Mouse (Mus musculus): ENCODE measurements around the gene Gm42791. TPM values are rescaled to one million over a fixed set of nuclear protein-coding genes. Genes with fewer than 3 reads are reported as not detected.
A peak's percentile ranks its signal among the peaks of the same experiment; 100 is the strongest.

The Gm42791 gene
- polyA plus RNA-seq, 1 experiment from 2014 or later = not detected

GRCm38 (mm10) chr5:149005701-149006361 is 10.9 kb upstream of the Gm42791 start:
- peak overlapping the region; percentile 44; the same call in 1 of the 2 replicates for H3K4me2 ChIP-seq (ENCODE audit: low read depth, low read length, severe bottlenecking)
- H3K4me3 ChIP-seq (ENCODE audit: low read depth, low read length) = no peak overlapping the region
- no peaks in the 10 kb centered on the region for H3K36me3 ChIP-seq (ENCODE audit: control insufficient read depth, insufficient read depth, low read length)
- no peaks in the 10 kb centered on the region for H3K9me3 ChIP-seq (ENCODE audit: control insufficient read depth, low read length)
- ATAC-seq (replicated peaks; ENCODE audit: low FRiP score) (0 out of 2 replicates have a peak, but pooled peaks have one; percentile 9), DNase-seq (ENCODE audit: low spot score) (no peak)
- no peaks in the 10 kb centered on the region for H3K27me3 ChIP-seq (ENCODE audit: control insufficient read depth, insufficient read depth, low read length)
- 70% methylated on average over 9 of the region's 9 CpGs for WGBS
- 0 out of 2 replicates have a peak, but pooled peaks cover 3% of the 10 kb centered on the region for H3K4me1 ChIP-seq (replicated peaks; ENCODE audit: control insufficient read depth, insufficient read depth, low read length)
- peak overlapping the region; percentile 45 for H3K9ac ChIP-seq (ENCODE audit: low read length)
- H3K27ac ChIP-seq (ENCODE audit: low read depth, low read length) = no peak overlapping the region

DNA sequence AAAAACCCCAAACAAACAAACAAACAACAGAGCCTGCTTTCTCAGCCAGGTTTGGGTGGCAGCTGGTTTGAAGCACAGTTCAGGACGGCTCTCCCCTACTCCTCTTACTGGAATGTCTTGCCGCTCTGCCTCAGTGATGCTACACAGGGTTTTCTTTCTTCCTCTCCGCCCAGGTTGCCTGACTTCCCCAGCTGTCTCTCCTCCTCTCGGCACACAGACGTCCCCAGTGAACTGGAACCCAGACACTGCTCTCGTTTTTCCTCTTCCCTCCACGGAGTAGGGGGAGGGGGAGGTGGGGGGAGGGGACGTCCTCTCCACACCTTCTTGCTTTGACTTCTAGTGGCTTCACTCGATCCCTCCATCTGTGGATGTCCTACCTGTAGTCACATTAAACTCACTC is 10.1 kb upstream of the Gm42791 start:
- 52% methylated on average over 9 of the region's 9 CpGs for WGBS
- ATAC-seq (replicated peaks; ENCODE audit: low FRiP score) (no peak), DNase-seq (ENCODE audit: low spot score) (no peak)
- Histone ChIP-seq H3K27ac (ENCODE audit: low read depth, low read length) (no peak overlapping the region), H3K9ac (ENCODE audit: low read length) (no peak overlapping the region), H3K9me3 (ENCODE audit: control insufficient read depth, low read length) (no peaks in the 10 kb centered on the region), H3K4me1 (replicated peaks; ENCODE audit: control insufficient read depth, insufficient read depth, low read length) (0 out of 2 replicates have a peak, but pooled peaks cover 3% of the 10 kb centered on the region), H3K27me3 (ENCODE audit: control insufficient read depth, insufficient read depth, low read length) (no peaks in the 10 kb centered on the region), H3K4me2 (ENCODE audit: low read depth, low read length, severe bottlenecking) (no peak overlapping the region), H3K4me3 (ENCODE audit: low read depth, low read length) (no peak overlapping the region), H3K36me3 (ENCODE audit: control insufficient read depth, insufficient read depth, low read length) (no peaks in the 10 kb centered on the region)

- Histone ChIP-seq H3K4me3 (ENCODE audit: low read depth, low read length) (no peak overlapping the region), H3K36me3 (ENCODE audit: control insufficient read depth, insufficient read depth, low read length) (no peaks in the 10 kb centered on the region), H3K9ac (ENCODE audit: low read length) (no peak overlapping the region), H3K4me2 (ENCODE audit: low read depth, low read length, severe bottlenecking) (no peak overlapping the region), H3K27ac (ENCODE audit: low read depth, low read length) (no peak overlapping the region), H3K9me3 (ENCODE audit: control insufficient read depth, low read length) (no peaks in the 10 kb centered on the region), H3K4me1 (replicated peaks; ENCODE audit: control insufficient read depth, insufficient read depth, low read length) (0 out of 2 replicates have a peak, but pooled peaks cover 3% of the 10 kb centered on the region), H3K27me3 (ENCODE audit: control insufficient read depth, insufficient read depth, low read length) (no peaks in the 10 kb centered on the region)
- no peak for DNase-seq (ENCODE audit: low spot score)
- no peak for ATAC-seq (replicated peaks; ENCODE audit: low FRiP score)
- 40% methylated on average over 2 of the region's 2 CpGs for WGBS
Observed at GRCm38 (mm10) chr5:149003137-149003536, 8.2 kb upstream of the Gm42791 start.

DNA sequence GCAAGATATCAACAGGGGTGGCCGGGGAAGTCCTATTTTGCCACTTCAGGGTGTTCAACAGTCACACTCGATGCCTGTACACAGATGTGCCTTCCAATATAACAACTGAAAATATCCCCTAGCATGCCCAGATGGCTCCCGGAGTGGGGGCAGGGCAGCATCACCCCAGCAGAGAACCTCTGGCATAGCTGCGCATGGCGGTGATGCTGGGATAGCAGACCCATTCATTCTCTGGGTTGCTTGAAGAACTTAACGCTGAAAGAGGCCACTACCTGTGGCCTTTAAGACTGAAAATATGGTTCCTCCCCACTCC is 7.8 kb upstream of the Gm42791 start:
- Histone ChIP-seq H3K9ac (ENCODE audit: low read length) (no peak overlapping the region), H3K27ac (ENCODE audit: low read depth, low read length) (no peak overlapping the region), H3K4me3 (ENCODE audit: low read depth, low read length) (no peak overlapping the region), H3K4me1 (replicated peaks; ENCODE audit: control insufficient read depth, insufficient read depth, low read length) (0 out of 2 replicates have a peak, but pooled peaks cover 3% of the 10 kb centered on the region), H3K36me3 (ENCODE audit: control insufficient read depth, insufficient read depth, low read length) (no peaks in the 10 kb centered on the region), H3K4me2 (ENCODE audit: low read depth, low read length, severe bottlenecking) (no peak overlapping the region), H3K9me3 (ENCODE audit: control insufficient read depth, low read length) (no peaks in the 10 kb centered on the region), H3K27me3 (ENCODE audit: control insufficient read depth, insufficient read depth, low read length) (no peaks in the 10 kb centered on the region)
- ATAC-seq (replicated peaks; ENCODE audit: low FRiP score) (no peak), DNase-seq (ENCODE audit: low spot score) (no peak)
- 78% methylated on average over 6 of the region's 6 CpGs for WGBS

GRCm38 (mm10) chr5:149002034-149002802 is 7.3 kb upstream of the Gm42791 start:
- Histone ChIP-seq H3K4me2 (ENCODE audit: low read depth, low read length, severe bottlenecking) (no peak overlapping the region), H3K4me1 (replicated peaks; ENCODE audit: control insufficient read depth, insufficient read depth, low read length) (0 out of 2 replicates have a peak, but pooled peaks cover 3% of the 10 kb centered on the region), H3K27me3 (ENCODE audit: control insufficient read depth, insufficient read depth, low read length) (no peaks in the 10 kb centered on the region), H3K4me3 (ENCODE audit: low read depth, low read length) (no peak overlapping the region), H3K36me3 (ENCODE audit: control insufficient read depth, insufficient read depth, low read length) (no peaks in the 10 kb centered on the region), H3K27ac (ENCODE audit: low read depth, low read length) (no peak overlapping the region), H3K9ac (ENCODE audit: low read length) (no peak overlapping the region), H3K9me3 (ENCODE audit: control insufficient read depth, low read length) (no peaks in the 10 kb centered on the region)
- WGBS = 70% methylated on average over 20 of the region's 20 CpGs
- DNase-seq (ENCODE audit: low spot score) (no peak), ATAC-seq (replicated peaks; ENCODE audit: low FRiP score) (no peak)

GRCm38 (mm10) chr5:148999802-149000201 is 4.9 kb upstream of the Gm42791 start:
- Histone ChIP-seq H3K36me3 (ENCODE audit: control insufficient read depth, insufficient read depth, low read length) (no peaks in the 10 kb centered on the region), H3K4me2 (ENCODE audit: low read depth, low read length, severe bottlenecking) (no peak overlapping the region), H3K9ac (ENCODE audit: low read length) (no peak overlapping the region), H3K4me1 (replicated peaks; ENCODE audit: control insufficient read depth, insufficient read depth, low read length) (no peaks in the 10 kb centered on the region), H3K4me3 (ENCODE audit: low read depth, low read length) (no peak overlapping the region), H3K27ac (ENCODE audit: low read depth, low read length) (no peak overlapping the region), H3K9me3 (ENCODE audit: control insufficient read depth, low read length) (no peaks in the 10 kb centered on the region), H3K27me3 (ENCODE audit: control insufficient read depth, insufficient read depth, low read length) (no peaks in the 10 kb centered on the region)
- 91% methylated on average over 7 of the region's 7 CpGs for WGBS
- ATAC-seq (replicated peaks; ENCODE audit: low FRiP score) (no peak), DNase-seq (ENCODE audit: low spot score) (no peak)

- WGBS = 87% methylated on average over 14 of the region's 14 CpGs
- H3K4me1 ChIP-seq (replicated peaks; ENCODE audit: control insufficient read depth, insufficient read depth, low read length) = no peaks in the 10 kb centered on the region
- H3K36me3 ChIP-seq (ENCODE audit: control insufficient read depth, insufficient read depth, low read length) = no peaks in the 10 kb centered on the region
- H3K9ac ChIP-seq (ENCODE audit: low read length) = no peak overlapping the region
- no peak overlapping the region for H3K27ac ChIP-seq (ENCODE audit: low read depth, low read length)
- no peak overlapping the region for H3K4me2 ChIP-seq (ENCODE audit: low read depth, low read length, severe bottlenecking)
- no peak for ATAC-seq (replicated peaks; ENCODE audit: low FRiP score)
- no peaks in the 10 kb centered on the region for H3K9me3 ChIP-seq (ENCODE audit: control insufficient read depth, low read length)
- H3K27me3 ChIP-seq (ENCODE audit: control insufficient read depth, insufficient read depth, low read length) = no peaks in the 10 kb centered on the region
- no peak overlapping the region for H3K4me3 ChIP-seq (ENCODE audit: low read depth, low read length)
- DNase-seq (ENCODE audit: low spot score) = no peak
Observed at GRCm38 (mm10) chr5:148998512-148998911, 3.6 kb upstream of the Gm42791 start.

- WGBS = 52% methylated on average over 4 of the region's 4 CpGs
- Histone ChIP-seq H3K9ac (ENCODE audit: low read length) (no peak overlapping the region), H3K9me3 (ENCODE audit: control insufficient read depth, low read length) (no peaks in the 10 kb centered on the region), H3K4me2 (ENCODE audit: low read depth, low read length, severe bottlenecking) (no peak overlapping the region), H3K27me3 (ENCODE audit: control insufficient read depth, insufficient read depth, low read length) (no peaks in the 10 kb centered on the region), H3K36me3 (ENCODE audit: control insufficient read depth, insufficient read depth, low read length) (no peaks in the 10 kb centered on the region), H3K4me3 (ENCODE audit: low read depth, low read length) (no peak overlapping the region), H3K4me1 (replicated peaks; ENCODE audit: control insufficient read depth, insufficient read depth, low read length) (no peaks in the 10 kb centered on the region), H3K27ac (ENCODE audit: low read depth, low read length) (no peak overlapping the region)
- ATAC-seq (replicated peaks; ENCODE audit: low FRiP score) (no peak), DNase-seq (ENCODE audit: low spot score) (no peak)
Observed at GRCm38 (mm10) chr5:148996709-148997037, 1.7 kb upstream of the Gm42791 start.

Data from forebrain, embryonic 11.5 days (tissue).